Comparison of ENCODE assay signal across 27 mouse cellular contexts in genomic region chr9:64487377-64487776, GRCm38 (mm10).
DNase-seq lines count a peak whose midpoint lies in the region; ATAC-seq and TF ChIP-seq lines count a peak whose summit lies in the region.
"Had no signal": no experiment of that assay in that cellular context is flagged by ENCODE, and none has a peak within 500 bp of the region (broad histone marks: within the 10 kb centered on the region; RNA-seq: fewer than 3 reads in every experiment).

No protein-coding gene starts in this region.

- H3K4me2 ChIP-seq in intestine, embryonic 16.5 days (ENCODE audit: low read depth, low read length), result no peak overlapping the region
- H3K4me2 ChIP-seq: embryonic facial prominence, embryonic 15.5 days; heart, embryonic 13.5 days; limb, embryonic 13.5 days; lung, embryonic 14.5 days had no signal

- H3K36me3 ChIP-seq in intestine, embryonic 16.5 days (ENCODE audit: control insufficient read depth, insufficient read depth, low read length), result no peaks in the 10 kb centered on the region
- H3K36me3 ChIP-seq: embryonic facial prominence, embryonic 15.5 days; forebrain, embryonic 10.5 days; heart, embryonic 13.5 days; limb, embryonic 13.5 days had no signal

- TF ChIP-seq POLR2A in cerebellum, adult 2 months (IDR thresholded peaks at IDR 0.05; ENCODE audit: borderline replicate concordance, insufficient read depth, low read length), result no peak

- TF ChIP-seq CTCF in cerebellum, adult 2 months (IDR thresholded peaks at IDR 0.05; ENCODE audit: borderline replicate concordance, insufficient read depth, low read depth, low read length), result no peak

- WGBS in cerebellum, adult 2 months, result 7% methylated on average over 4 of the region's 4 CpGs
- 67% methylated on average over 4 of the region's 4 CpGs for WGBS in intestine, embryonic 16.5 days

- peak overlapping the region; percentile 76 for H3K27ac ChIP-seq in cerebellum, adult 2 months (ENCODE audit: insufficient read depth, low read length)
- no peak overlapping the region for H3K27ac ChIP-seq in intestine, embryonic 16.5 days (ENCODE audit: low read length)
- H3K27ac ChIP-seq: embryonic facial prominence, embryonic 15.5 days; forebrain, embryonic 10.5 days; heart, adult 2 months; heart, embryonic 13.5 days; hindbrain, postnatal 0 days; layer of hippocampus, adult 2 months; limb, embryonic 13.5 days; liver, embryonic 14.5 days had no signal

- no peak for ATAC-seq in intestine, embryonic 16.5 days
- ATAC-seq: forebrain, postnatal 0 days; hindbrain, postnatal 0 days; intestine, postnatal 0 days; midbrain, embryonic 16.5 days had no signal

- no peaks in the 10 kb centered on the region for H3K9me3 ChIP-seq in intestine, embryonic 16.5 days (ENCODE audit: control insufficient read depth, low read length)
- H3K9me3 ChIP-seq: embryonic facial prominence, embryonic 15.5 days; forebrain, embryonic 10.5 days; heart, embryonic 13.5 days; limb, embryonic 13.5 days had no signal

- H3K4me1 ChIP-seq in cerebellum, adult 2 months (ENCODE audit: control insufficient read depth, insufficient read depth, low read length), result peaks cover 47% of the 10 kb centered on the region
- H3K4me1 ChIP-seq in intestine, embryonic 16.5 days (ENCODE audit: control insufficient read depth, insufficient read depth, low read length), result no peaks in the 10 kb centered on the region
- H3K4me1 ChIP-seq: embryonic facial prominence, embryonic 15.5 days; heart, embryonic 13.5 days; limb, embryonic 13.5 days had no signal

- H3K27me3 ChIP-seq in cerebellum, adult 2 months (ENCODE audit: control insufficient read depth, insufficient read depth, low read length), result no peaks in the 10 kb centered on the region
- H3K27me3 ChIP-seq in intestine, embryonic 16.5 days (replicated peaks; ENCODE audit: control insufficient read depth, insufficient read depth, low read length), result no peaks in the 10 kb centered on the region
- H3K27me3 ChIP-seq: embryonic facial prominence, embryonic 15.5 days; limb, embryonic 13.5 days had no signal

- H3K4me3 ChIP-seq in cerebellum, adult 2 months (replicated peaks; ENCODE audit: insufficient read depth, low read depth, low read length), result no peak overlapping the region
- H3K4me3 ChIP-seq in intestine, embryonic 16.5 days (ENCODE audit: low read length), result no peak overlapping the region
- H3K4me3 ChIP-seq: embryonic facial prominence, embryonic 15.5 days; forebrain, embryonic 10.5 days; heart, adult 2 months; heart, embryonic 13.5 days; layer of hippocampus, adult 2 months; limb, embryonic 13.5 days had no signal

- H3K9ac ChIP-seq in intestine, embryonic 16.5 days (ENCODE audit: low read depth, low read length), result no peak overlapping the region
- H3K9ac ChIP-seq: embryonic facial prominence, embryonic 15.5 days; forebrain, postnatal 0 days; heart, embryonic 13.5 days; limb, embryonic 13.5 days; liver, embryonic 14.5 days; lung, embryonic 14.5 days had no signal

- DNase-seq in kidney, postnatal 36 days, result peak; percentile 14 to 27
- no peak for DNase-seq in kidney, adult 11 months
- peak; percentile 95 for DNase-seq in brain, adult 2 months (ENCODE audit: low read depth, low spot score)
- peak; percentile 82 to 94 for DNase-seq in cerebellum, adult 2 months
- DNase-seq in cerebellum, postnatal 25 days, result peak; percentile 85 to 88
- DNase-seq in layer of hippocampus, postnatal 36 days, result no peak
- no peak for DNase-seq in right cerebral cortex, postnatal 25 days
- DNase-seq: adrenal gland, postnatal 14 days; B cell, adult 2 months; forebrain, postnatal 0 days; gastrocnemius, postnatal 25 days; heart, adult 2 months; heart, postnatal 14 days; kidney, postnatal 14 days; lung, embryonic 14.5 days; lung, postnatal 4 days; right cerebral cortex, adult 18-20 months had no signal

Comparison
In these comparisons a context has a peak if more than half of its experiments do, and no peak if none do; other contexts are left out.
1. DNase-seq: peak in kidney, postnatal 36 days (2 of 2), brain, adult 2 months (single experiment), cerebellum, adult 2 months (2 of 2) and cerebellum, postnatal 25 days (2 of 2); none in kidney, adult 11 months (single experiment), layer of hippocampus, postnatal 36 days (0 of 2) and right cerebral cortex, postnatal 25 days (single experiment).